Mouse (Mus musculus): ENCODE measurements around the gene Rpain.

The Rpain gene

DNA sequence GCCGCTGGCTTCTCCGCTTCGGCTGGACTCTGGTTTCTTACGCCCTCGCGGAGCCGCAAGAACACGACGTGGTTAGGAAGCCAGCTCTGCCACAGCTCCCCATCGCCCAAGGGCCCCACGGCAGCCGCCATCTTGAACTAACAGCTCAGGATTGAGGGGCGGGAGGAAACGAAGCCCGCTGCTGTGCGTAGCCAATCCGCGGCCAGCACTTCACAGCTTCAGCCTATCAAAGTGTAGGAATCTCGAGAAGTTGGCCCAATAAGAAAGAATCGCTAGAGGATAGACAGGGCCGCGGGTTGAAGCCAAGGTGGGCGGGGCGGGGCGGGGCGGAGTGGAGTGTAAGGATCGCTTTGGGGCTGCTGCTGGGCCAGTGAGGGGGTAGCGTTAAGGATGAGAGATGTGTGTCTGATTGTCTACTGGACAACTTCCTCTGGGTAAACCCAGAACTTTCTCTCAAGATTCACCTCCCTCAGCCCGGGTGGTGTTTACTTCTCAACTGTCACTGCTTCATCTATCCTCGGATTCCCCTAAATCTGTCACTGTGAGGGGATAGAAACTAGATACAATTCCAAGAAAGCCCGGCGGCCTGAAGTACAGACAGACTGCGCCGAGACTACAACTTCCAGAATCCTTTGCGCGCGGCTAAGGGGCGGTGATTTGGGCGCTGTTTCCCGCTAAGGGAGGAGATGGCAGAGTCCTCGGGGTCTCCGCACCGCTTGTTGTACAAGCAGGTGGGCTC is at the start of gene Rpain, which contains the start of gene Nup88:
Gene Rpain, plus strand, starts transcription at position 393 of the 739 bp plus-strand sequence.
Gene Nup88, minus strand, starts transcription at position 153 of the 739 bp plus-strand sequence.
- DNase-seq (ENCODE audit: low read depth, low spot score), result peak; percentile 96

DNA sequence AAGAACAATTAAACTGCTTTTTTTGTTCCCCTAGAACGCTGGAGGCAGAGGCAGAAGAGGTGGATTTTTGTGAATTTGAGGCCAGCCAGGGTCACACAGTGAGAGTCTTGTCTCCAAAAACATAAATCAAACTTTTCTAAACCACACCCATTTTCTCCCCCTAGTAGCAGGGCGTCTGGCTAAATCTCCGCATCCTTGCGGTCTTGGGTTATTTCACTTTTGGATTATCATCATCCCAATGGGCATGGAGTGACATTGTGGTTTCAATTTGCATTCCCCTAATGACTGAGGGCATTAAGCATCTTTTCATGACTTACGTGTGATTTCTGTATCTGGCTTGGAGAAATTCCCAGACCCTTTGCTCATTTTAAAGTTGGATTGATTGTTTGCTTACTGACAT is 38.6 kb upstream of the Rpain start:
- DNase-seq (ENCODE audit: low read depth, low spot score), result peak; percentile 7

DNA sequence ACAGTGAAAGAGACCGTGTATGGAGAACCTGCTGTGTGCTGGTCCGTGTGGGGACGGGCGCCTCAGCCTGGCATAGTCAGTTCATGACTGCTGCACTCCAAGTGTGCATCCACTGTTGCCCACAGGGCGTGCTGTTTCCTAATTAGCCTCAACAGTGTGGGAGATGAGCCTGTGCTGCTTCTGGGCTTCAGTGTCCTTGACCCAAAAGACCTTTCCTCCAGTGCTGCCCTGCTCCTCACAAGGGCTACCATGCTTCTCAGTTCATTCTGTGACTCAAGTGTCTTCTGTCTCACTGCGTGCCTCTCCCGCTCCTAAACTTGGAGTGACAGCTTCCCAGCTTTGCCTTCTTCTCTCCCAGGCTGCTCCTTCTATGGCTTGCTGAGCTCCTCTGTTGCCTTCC is 34.7 kb upstream of the Rpain start:
- DNase-seq (ENCODE audit: low read depth, low spot score), result no peak

DNA sequence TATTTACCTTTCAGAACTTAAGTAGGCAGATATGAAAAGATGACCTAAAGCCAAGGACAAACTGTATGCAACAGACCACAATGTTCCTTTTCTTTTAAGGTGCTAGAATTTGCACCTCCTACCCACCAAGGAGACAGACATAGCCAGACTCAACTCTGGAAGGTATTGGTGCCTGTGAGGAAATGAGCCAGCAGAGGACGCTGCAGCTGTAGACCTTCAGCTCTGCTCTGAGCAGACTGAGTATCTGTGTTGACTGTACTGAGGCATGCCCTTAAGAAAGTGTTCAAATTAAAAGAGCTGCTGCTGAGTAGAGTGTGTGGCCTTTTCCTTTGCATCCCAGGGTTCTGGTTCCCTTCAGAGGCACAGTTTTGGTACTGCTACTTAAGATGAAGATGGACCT is 27.4 kb upstream of the Rpain start:
- DNase-seq (ENCODE audit: low read depth, low spot score), result no peak

DNA sequence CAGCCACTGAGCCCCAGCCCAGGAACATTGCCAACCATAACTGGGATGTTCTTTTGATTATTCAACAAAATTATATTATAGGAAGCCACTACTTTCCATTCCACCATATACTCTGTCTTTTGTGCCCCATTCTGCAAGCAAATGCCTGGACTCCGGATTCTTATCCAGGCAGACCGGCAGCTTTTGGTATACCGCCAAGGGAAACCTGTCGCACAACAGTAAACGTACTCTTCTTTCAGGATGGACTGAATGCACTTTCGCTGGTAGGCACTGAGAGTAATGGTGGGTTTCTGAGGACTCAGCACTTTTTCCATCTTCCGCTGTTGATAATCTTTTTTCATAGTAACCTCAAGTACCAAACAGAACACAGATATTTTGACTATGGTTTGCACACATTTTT is 26.4 kb upstream of the Rpain start:
- no peak for DNase-seq (ENCODE audit: low read depth, low spot score)

DNA sequence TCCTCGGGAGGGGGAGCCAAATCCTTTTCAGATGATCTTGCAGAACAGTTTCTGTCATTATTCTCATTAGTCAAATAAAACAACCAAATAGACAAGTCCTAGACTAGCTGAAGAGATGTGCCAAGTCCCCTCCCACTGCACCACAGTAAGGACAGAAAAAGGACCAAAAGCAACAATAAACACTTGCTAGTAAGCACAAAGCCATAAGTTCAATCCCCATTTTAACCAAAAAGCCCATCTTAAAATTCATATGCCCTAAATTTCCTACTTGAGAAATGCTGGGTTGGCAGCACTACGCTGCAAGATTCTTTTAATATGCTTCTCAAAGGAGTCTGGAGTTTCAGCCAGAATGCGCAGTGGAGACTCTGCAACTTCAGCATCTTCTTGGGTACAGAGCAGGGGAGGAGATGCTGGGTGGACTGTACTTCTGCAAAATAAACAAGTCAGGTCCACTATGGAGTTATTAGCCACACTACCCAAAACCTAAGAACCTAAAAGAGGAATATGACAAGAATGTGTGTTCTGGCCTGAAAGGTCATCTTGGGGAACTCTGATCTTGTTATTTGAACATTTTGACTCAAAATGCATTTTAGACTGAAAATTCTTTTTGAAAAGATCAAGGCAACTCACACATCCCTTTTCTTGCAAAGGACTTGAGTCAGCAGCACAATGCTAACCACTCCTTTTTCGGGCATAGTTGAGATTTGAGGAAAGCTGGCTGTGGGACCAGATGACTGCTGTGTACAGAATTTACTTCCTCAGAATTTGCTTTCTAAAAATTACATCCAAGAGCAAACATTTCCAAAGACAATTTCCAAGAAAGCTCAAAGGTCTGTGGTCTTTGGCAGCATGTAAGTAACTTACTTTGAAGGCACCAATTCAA is 24.8 kb upstream of the Rpain start:
- DNase-seq (ENCODE audit: low read depth, low spot score), result peak; percentile 22

DNA sequence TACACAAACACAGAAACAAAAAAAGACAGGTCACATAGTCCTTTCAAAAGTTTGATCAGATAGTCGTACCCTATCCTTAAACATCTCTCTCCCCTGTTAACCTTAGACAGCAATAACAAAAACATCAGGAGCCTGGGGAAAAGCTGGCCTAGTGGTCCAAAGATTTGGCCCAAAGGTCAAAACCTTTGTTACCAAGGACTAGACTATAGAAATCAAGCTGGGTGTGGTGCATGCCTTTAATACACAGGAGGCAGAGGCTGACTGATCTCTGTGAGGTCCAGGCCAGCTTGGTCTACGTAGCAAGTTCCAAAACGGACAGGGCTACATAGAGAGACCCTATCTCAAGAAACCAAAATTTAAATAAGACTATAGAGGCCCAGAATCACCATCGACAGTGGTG is 15.3 kb upstream of the Rpain start:
- no peak for DNase-seq (ENCODE audit: low read depth, low spot score)

DNA sequence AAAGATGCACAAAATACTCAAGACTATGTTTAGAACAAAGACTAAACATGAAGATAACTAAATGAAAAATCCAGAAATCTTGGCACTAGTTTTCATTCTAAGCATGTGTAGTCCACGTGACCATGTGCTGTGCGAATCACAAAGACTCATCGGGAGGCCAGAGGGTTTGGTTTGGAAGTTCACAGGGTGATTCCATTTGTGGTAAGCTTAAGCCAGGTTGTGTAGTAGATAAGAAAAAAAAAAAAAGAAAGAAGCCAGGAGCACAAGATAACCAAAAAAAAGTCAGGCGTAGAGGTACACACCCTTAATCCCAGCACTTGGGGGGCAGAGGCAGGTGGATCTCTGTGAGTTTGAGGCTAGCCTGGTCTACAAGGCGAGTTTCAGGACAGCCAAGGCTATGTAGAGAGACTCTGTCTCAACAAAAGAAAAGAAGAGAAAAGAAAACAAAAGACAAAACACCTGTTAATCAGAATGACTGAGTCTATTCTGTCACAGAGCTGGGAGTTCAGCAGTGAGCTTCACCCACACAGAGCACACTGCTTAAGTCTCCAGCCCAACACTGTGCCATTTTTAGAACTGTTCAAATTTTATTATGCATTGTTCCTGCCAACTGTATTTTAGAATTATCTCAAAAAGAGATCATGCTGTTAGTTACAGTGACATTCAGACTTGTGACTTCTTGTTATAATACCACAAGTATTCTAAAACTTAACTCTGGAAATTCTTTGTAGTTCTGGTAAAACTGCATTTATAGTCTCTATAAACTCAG is 9.0 kb upstream of the Rpain start:
- no peak for DNase-seq (ENCODE audit: low read depth, low spot score)

DNA sequence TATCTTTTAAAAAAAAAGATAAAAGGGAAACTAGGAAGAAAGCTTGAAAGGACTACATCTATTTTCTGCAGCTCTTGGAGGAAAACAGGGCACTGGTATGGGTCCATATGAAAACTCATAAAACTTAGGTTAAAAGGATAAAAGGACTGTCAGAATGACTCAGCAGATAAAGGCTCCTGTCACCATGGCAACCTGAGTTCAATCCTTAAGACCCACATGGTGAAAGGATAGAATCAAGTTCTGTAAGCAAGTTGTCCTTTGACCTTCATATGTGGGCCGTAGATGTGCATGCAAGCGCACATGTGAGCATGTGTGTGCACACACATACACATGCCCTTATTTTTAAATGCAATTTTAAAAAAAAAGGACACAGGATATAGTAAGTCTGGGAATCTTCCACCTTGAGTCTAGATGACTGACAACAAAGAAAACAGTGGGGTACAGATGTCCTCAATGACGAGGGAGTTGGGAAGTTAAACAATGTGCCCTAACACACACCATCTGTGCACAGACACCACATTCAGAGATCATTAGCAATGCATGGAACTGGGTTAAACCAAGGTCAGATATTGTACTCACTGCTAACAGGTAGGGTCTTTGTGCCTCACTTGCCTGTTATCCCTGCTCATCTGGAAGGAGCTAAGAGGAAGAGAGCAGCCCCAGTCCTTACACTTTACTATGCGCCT is 5.6 kb upstream of the Rpain start:
- DNase-seq (ENCODE audit: low read depth, low spot score), result no peak

DNA sequence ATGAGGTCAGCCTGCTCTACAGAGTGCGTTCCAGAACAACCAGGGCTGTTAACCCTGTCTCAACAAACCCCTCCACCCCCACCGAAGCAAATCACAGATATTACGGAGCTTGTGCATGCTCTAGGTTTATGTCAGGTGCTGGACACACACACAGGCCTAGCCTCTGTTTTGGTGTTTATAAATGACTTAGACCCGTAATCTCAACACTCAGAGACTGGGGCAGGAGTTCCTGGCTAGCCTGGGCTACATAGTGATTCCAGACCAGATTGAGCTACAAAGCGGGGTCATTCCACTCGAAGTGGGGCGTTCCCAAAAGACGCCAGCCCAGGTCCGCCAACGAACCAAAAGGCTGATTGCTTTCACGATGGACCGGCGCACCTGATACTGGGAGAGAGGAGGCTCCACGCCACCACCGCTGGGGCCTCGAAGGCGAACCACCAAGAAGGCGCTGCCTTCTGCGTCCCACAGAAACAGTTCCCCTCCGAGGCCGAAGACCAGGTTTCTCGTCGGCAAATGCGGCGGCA is 680 bp upstream of the Rpain start:
- DNase-seq (ENCODE audit: low read depth, low spot score), result no peak

DNA sequence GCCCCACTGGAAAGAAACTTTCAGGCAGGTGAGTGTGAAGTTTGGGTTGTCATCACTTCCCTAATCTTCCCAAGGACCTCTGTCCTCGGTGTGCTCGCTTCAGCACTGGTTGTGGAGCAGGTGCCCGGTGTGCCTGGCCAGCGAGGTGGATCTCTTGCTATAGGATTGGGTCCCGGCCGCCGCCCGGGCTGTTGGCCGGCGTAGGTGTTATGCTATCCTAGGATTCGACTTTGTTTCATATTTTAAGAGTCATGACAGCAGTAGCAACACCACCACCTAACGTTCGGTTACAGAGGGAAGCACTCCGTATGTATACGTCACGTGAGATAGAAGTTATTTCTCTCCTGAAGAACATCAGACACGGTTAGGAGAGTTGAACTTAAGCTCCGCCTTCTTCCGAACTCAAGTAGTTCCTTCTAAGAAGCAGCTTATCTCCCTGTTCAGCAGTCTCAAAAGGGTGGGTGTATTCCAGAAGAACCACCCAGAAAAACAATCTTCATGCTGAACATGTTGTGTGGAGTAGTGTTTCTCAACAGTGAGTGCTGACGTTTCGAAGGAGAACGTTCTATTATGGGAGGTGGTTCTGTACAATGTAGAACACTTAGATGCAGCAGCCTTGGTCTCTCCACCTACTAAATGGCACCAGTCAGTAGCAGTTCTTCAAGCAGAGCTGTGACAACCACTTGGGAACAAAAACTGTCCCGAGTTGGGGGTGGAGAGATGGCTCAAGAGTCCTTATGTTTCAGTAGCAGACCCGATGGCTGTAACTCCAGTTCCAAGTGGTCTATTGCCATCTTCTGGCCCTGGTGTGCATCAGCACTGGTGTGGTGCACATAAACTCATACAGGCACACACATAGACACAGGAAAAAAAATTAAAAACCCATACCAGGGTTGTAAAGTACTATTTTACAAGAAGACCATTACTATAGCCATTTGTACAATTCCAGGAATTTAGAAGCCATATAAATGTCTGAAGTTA is 837 bp downstream of the Rpain start:
- peak; percentile 40 for DNase-seq (ENCODE audit: low read depth, low spot score)

DNA sequence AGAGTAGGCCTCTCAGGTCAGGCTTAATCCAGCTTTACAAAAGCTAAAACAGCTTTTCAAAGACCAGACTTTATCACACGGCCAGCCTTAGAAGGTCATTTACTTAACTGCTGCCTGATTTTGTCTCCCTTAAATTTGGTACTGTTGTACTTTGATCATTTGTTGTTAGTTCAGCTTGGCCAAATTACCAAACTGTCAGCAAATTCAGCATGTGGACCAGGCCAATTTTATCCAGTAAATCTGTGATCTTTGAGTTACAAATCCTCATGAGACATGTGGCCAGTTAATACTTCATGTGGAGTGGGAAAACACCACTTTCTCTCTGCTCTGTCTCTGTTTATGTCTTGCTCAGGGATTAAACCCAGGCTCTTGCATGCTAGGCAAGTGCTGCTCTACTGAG is 2.6 kb downstream of the Rpain start:
- DNase-seq (ENCODE audit: low read depth, low spot score), result no peak

DNA sequence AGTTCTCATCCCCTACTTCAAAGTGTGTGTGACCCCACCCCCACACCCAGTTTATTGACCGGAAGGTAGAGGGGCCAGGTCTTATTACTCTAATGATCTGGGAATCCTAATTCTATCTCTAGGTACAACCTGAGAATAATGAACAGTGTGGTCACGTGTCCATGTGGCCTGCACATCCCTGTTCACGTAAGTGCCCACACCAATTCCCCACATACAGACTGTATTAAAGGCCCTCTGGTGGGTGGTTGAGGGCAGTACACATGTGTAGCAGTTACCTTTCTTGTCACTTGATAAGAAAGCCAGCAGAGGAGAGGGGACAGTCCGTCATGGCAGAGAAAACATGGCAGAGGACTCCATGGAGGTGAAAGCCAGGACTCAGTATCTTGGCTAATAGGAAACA is 3.9 kb downstream of the Rpain start:
- DNase-seq (ENCODE audit: low read depth, low spot score), result no peak

DNA sequence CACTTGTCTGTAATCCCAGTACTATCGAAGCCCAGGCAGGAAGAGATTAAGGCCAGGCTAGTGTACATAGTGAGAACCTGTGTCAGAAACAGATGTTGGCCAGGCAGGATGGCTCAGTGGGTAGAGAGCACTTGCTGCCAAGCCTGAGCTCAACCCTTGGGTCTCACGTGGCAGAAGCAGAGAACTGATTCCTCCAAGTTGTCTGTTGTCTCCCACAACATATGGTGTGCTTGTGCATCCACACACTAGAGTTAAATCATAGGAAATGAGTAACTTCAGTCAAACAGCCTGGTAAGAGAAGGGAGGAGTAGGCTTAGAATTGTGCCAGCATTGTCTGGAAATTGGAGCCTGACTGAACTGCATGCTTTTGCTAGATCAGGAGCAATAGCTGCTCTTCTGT is 5.2 kb downstream of the Rpain start:
- no peak for DNase-seq (ENCODE audit: low read depth, low spot score)

DNA sequence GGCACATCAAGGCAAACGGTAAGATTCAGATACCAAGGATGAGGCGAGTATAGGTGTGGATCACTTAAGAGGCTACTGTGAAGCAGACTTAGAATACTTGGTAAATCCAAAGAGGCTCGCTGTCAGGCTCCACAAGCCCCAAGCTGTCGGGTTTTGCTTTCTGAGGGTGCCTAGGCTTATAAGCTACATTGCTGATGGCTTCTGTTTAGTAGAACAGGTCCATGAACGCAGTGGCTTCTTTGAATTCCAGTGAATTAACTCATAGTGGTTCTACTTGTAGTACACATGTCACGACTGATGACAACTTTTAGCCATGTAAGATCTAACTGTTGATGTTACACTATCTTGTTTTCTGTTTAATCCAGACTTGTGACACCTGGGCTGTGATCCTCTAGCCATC is 7.3 kb downstream of the Rpain start:
- no peak for DNase-seq (ENCODE audit: low read depth, low spot score)

DNA sequence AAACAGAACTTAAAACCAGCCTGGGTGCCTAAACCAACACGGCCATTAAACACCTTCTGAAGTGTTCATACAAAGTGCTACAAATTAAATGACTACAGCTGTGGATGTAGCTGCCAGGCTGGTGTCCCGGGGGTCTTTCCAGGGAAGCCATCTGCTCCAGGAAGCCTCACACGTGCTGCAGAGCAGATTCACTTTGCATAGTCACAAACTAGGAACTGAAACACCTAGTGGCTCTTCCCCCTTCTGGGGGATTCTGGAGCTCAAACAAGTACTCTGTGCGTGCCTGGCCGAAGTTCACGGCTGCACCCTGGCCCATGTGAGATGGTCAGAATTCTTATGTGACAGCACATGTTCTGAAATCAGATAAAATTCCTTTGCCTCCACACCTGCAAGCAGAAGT is 10.2 kb downstream of the Rpain start:
- DNase-seq (ENCODE audit: low read depth, low spot score), result no peak

DNA sequence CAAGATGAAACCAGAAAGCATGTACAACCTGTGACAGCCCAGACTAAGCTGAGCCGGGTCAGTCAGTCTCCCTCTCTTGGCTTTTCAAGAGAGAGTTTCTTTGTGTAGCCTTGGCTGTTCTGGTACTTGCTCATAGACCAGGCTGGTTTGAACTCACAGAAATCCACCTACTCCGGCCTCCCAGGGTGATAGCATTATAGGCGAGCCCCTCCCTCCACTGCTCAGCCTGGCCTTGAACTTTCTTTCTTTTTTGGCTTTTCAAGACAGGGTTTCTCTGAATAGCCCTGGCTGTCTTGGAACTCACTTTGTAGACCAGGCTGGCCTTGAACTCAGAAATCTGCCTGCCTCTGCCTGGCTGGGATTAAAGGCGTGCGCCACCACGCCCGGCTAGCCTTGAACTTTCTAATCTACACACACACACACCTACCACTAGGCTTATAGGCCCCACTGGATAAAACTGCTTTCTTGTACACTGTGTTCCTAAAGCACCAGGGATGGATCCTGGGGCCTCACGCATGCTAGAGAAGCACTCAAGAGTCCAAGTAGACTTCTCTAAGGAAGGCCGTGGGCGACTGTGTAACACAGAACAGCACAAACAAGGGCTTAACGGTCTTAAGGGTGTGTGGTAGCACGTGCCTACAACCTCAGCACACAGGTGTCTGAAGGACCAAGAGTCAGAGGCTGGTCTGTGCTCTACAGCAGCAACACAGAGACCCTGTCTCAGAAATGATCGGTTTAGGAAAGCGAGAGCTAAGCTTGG is 10.9 kb downstream of the Rpain start:
- no peak for DNase-seq (ENCODE audit: low read depth, low spot score)

DNA sequence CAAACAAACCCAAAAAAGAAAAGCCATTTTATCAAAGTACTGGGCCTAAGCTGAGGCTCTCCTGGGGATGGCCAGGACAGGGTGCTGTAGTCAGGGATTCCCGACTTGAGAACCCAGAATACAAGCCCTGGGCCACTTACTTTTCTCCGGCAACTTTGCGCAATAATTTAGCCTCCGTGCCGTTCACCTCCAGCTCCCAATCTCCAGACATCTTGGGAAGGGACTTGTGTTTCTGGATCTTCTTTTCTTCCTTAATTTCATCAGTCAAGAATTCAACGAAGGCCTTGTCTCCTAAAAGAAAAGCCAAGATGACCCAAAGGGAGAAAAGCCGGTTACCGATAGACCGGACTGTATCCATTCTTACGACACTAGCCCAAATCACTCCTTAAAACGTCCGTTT is 12.0 kb downstream of the Rpain start:
- DNase-seq (ENCODE audit: low read depth, low spot score), result no peak

DNA sequence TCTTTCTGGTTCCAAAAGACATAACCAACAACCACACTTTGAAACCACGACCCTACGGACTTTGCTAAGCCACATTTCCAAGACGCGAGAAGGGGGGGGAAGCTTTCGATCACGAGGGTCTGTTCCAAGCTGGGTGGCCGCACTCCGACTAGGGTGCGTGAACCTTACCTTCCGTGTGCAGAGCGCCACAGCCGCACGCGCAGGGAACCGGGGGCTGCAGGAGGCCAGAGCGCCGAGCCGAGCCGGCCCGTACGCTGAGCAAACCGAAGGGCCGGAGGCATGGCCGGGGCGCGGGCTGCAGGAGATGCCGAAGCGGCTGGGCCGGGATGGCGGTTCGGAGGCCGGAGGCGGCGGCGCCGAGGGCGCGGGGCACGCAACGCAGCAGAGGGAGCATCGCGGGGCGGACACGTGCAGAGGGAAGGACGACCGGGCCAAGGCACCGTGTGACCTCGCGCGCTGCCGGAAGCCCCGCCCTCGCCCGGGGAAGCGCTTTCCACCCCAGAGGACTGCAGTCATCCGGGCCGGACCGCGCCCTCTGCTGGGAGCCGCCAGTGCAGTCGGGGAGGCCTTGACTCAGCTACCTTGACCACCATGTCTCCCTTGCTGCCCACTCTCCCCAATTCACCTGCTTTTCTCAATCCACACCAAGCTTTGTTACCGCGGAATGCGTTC is 12.7 kb downstream of the Rpain start, which contains the start of gene C1qbp:
Gene C1qbp, minus strand, starts transcription at position 470 of the 672 bp plus-strand sequence.
- peak; percentile 87 for DNase-seq (ENCODE audit: low read depth, low spot score)
